10 mouse cellular contexts compared by ENCODE assay signal in the genomic region with DNA sequence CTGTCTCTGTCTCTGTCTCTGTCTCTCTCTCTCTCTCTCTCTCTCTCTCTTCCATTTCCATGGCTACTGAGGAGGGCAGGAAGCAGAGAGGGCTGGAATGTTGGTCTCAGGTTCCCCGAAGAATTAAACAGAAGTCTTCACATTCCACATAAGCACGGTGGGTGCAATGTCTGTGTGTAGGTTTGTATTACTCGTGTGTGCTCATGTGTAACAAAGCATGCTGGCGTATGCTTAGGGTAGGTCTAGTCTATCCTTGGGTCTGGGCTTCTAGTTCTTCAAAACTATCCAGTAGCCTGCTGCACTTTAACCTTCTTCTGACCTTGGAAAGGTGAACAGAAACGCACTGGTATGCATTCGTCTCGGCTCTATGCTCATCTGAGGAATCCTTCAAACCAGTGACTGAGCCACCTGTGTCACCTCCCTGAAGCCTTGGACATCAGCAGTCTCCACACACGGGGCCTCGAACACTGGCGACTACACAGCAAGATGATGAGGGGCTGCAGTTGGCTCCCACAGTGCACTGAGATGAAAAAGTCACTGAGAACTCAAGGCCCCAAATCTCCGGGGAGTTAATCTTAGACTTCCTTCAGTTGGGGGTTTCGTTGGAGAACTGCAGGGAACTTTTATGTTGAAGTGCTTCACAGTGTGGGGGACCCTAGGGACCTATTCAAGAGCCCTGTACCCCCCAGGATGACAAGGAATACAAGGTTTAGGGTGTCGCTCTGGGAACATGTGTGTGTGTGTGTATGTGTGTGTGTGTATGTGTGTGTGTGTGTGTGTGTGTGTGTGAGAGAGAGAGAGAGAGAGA.
A peak's percentile ranks its signal among the peaks of the same experiment; 100 is the strongest.
DNase-seq lines count a peak whose midpoint lies in the region; ATAC-seq and TF ChIP-seq lines count a peak whose summit lies in the region.
"Had no signal": no experiment of that assay in that cellular context is flagged by ENCODE, and none has a peak within 500 bp of the region (broad histone marks: within the 10 kb centered on the region; RNA-seq: fewer than 3 reads in every experiment).

No protein-coding gene starts in this region.

- CTCF ChIA-PET in Patski (lab: Charles Lee), result interaction anchor here (1.0 to 1.4 kb wide), 2 partner anchors 20 to 46 kb away, joined by 3 to 5 read pairs; no protein-coding TSS in a partner anchor

- in situ Hi-C loops in Patski (cut with MboI; ENCODE audit: low pct_unique_long_range_greater_than_20kb), result no loop called here

- no peak overlapping the region for H3K9ac ChIP-seq in liver, embryonic 13.5 days
- no peak overlapping the region for H3K9ac ChIP-seq in liver, embryonic 12.5 days
- no peak overlapping the region for H3K9ac ChIP-seq in embryonic facial prominence, embryonic 15.5 days
- H3K9ac ChIP-seq in limb, embryonic 14.5 days (ENCODE audit: low read depth, low read length, severe bottlenecking), result no peak overlapping the region

- no peak overlapping the region for H3K4me2 ChIP-seq in liver, embryonic 13.5 days
- no peak overlapping the region for H3K4me2 ChIP-seq in liver, embryonic 12.5 days
- H3K4me2 ChIP-seq in embryonic facial prominence, embryonic 15.5 days (replicated peaks), result no peak overlapping the region
- H3K4me2 ChIP-seq in limb, embryonic 14.5 days (replicated peaks; ENCODE audit: low read depth, low read length, severe bottlenecking), result no peak overlapping the region

- no peak for DNase-seq in liver, embryonic 13.5 days
- DNase-seq in Patski (ENCODE audit: low read depth, low spot score), result no peak
- DNase-seq in limb, embryonic 14.5 days (ENCODE audit: low spot score), result no peak
- DNase-seq in embryo, embryonic 10 days (ENCODE audit: low spot score), result no peak
- DNase-seq in MN1 (ENCODE audit: low spot score), result no peak
- DNase-seq: cerebellum, postnatal 25 days; gastrocnemius, postnatal 25 days; lung, adult 18-20 months had no signal

- peaks cover 23% of the 10 kb centered on the region for H3K4me1 ChIP-seq in liver, embryonic 13.5 days (replicated peaks)
- H3K4me1 ChIP-seq in liver, embryonic 12.5 days, result peaks cover 19% of the 10 kb centered on the region
- peaks cover 53% of the 10 kb centered on the region for H3K4me1 ChIP-seq in embryonic facial prominence, embryonic 15.5 days
- peaks cover 54% of the 10 kb centered on the region for H3K4me1 ChIP-seq in limb, embryonic 14.5 days (ENCODE audit: control insufficient read depth, insufficient read depth, low read length)

- WGBS in liver, embryonic 13.5 days (ENCODE audit: insufficient replicate concordance), result 76% methylated on average over 13 of the region's 13 CpGs
- WGBS in liver, embryonic 12.5 days (ENCODE audit: insufficient replicate concordance), result 73% methylated on average over 13 of the region's 13 CpGs
- WGBS in embryonic facial prominence, embryonic 15.5 days, result 46% methylated on average over 13 of the region's 13 CpGs
- 48% methylated on average over 13 of the region's 13 CpGs for WGBS in limb, embryonic 14.5 days

- POLR2A ChIA-PET in Patski (lab: Charles Lee), result no interaction called here

- H3K27me3 ChIP-seq in liver, embryonic 13.5 days, result no peaks in the 10 kb centered on the region
- no peaks in the 10 kb centered on the region for H3K27me3 ChIP-seq in liver, embryonic 12.5 days (replicated peaks)
- H3K27me3 ChIP-seq in Patski, result no peaks in the 10 kb centered on the region
- H3K27me3 ChIP-seq in embryonic facial prominence, embryonic 15.5 days, result no peaks in the 10 kb centered on the region
- H3K27me3 ChIP-seq in limb, embryonic 14.5 days (ENCODE audit: control insufficient read depth, insufficient read depth, low read length), result no peaks in the 10 kb centered on the region

- TF ChIP-seq POLR2A in limb, embryonic 14.5 days (IDR thresholded peaks at IDR 0.05; ENCODE audit: borderline replicate concordance, extremely low read depth, insufficient read depth, insufficient read length), result no peak

- no peak overlapping the region for H3K4me3 ChIP-seq in liver, embryonic 13.5 days (replicated peaks)
- no peak overlapping the region for H3K4me3 ChIP-seq in liver, embryonic 12.5 days
- no peak overlapping the region for H3K4me3 ChIP-seq in embryonic facial prominence, embryonic 15.5 days (replicated peaks)
- H3K4me3 ChIP-seq in limb, embryonic 14.5 days (replicated peaks; ENCODE audit: low read length), result no peak overlapping the region

- H3K27ac ChIP-seq in liver, embryonic 13.5 days, result peak overlapping the region; percentile 13; the same call in 1 of the 2 replicates
- H3K27ac ChIP-seq in liver, embryonic 12.5 days, result no peak overlapping the region
- peak overlapping the region; percentile 60 for H3K27ac ChIP-seq in embryonic facial prominence, embryonic 15.5 days (replicated peaks)
- H3K27ac ChIP-seq in limb, embryonic 14.5 days (replicated peaks; ENCODE audit: low read depth, low read length), result peak overlapping the region; percentile 74

- H3K9me3 ChIP-seq in liver, embryonic 13.5 days (replicated peaks), result no peaks in the 10 kb centered on the region
- H3K9me3 ChIP-seq in liver, embryonic 12.5 days (replicated peaks), result no peaks in the 10 kb centered on the region
- no peaks in the 10 kb centered on the region for H3K9me3 ChIP-seq in embryonic facial prominence, embryonic 15.5 days (replicated peaks)
- no peaks in the 10 kb centered on the region for H3K9me3 ChIP-seq in limb, embryonic 14.5 days (ENCODE audit: control insufficient read depth, low read length)

- TF ChIP-seq CTCF in Patski (IDR thresholded peaks at IDR 0.05), result no peak

- H3K36me3 ChIP-seq in liver, embryonic 13.5 days, result 0 out of 2 replicates have a peak, but pooled peaks cover under 1% of the 10 kb centered on the region
- peaks cover under 1% of the 10 kb centered on the region; the same call in 1 of the 2 replicates for H3K36me3 ChIP-seq in liver, embryonic 12.5 days
- no peaks in the 10 kb centered on the region; the same call in 1 of the 2 replicates for H3K36me3 ChIP-seq in embryonic facial prominence, embryonic 15.5 days
- H3K36me3 ChIP-seq in limb, embryonic 14.5 days (ENCODE audit: control insufficient read depth, insufficient read depth, low read length), result peaks cover under 1% of the 10 kb centered on the region; the same call in 1 of the 2 replicates

- ATAC-seq in liver, embryonic 13.5 days (ENCODE audit: low read depth), result no peak
- ATAC-seq in liver, embryonic 12.5 days, result no peak
- ATAC-seq in Patski, result peak; percentile 44
- no peak for ATAC-seq in embryonic facial prominence, embryonic 15.5 days (ENCODE audit: insufficient number of reproducible peaks, low FRiP score, low TSS enrichment, low read depth)
- ATAC-seq in limb, embryonic 14.5 days (ENCODE audit: low FRiP score, low read depth), result no peak
